Mouse (Mus musculus): ENCODE results near the gene Gpx5. TPM values are rescaled to one million over a fixed set of nuclear protein-coding genes. Genes with fewer than 3 reads are reported as not detected.
A peak's percentile ranks its signal among the peaks of the same experiment; 100 is the strongest.

Gpx5 gene
- polyA plus RNA-seq (2014; fragmentation: Nextera tagmentation; extraction: Ambion mirVana), result not detected in 2 replicates

- no peak for ATAC-seq (replicated peaks; ENCODE audit: low FRiP score)
- WGBS, result 85% methylated on average over 6 of the region's 6 CpGs
Observed at GRCm38 (mm10) chr13:21292631-21293030, at the start of gene Gpx5. Gene Gpx5, minus strand, starts transcription at chr13:21292731.

GRCm38 (mm10) chr13:21327424-21327823 is 34.9 kb upstream of the Gpx5 start:
- no peak overlapping the region for H3K9ac ChIP-seq (ENCODE audit: low read depth, low read length)
- H3K4me3 ChIP-seq (ENCODE audit: low read depth, low read length), result peak overlapping the region; percentile 55
- H3K4me1 ChIP-seq (replicated peaks; ENCODE audit: control insufficient read depth, insufficient read depth, low read length), result no peaks in the 10 kb centered on the region; the same call in 1 of the 2 replicates
- H3K9me3 ChIP-seq (ENCODE audit: control insufficient read depth, low read length), result no peaks in the 10 kb centered on the region
- no peaks in the 10 kb centered on the region for H3K36me3 ChIP-seq (ENCODE audit: control insufficient read depth, insufficient read depth, low read length)
- DNase-seq (ENCODE audit: low spot score) (peak; percentile 40), ATAC-seq (replicated peaks; ENCODE audit: low FRiP score) (peak; percentile 63)
- WGBS, result 2% methylated on average over 9 of the region's 9 CpGs
- no peak overlapping the region for H3K27ac ChIP-seq (ENCODE audit: low read depth, low read length)
- peak overlapping the region; percentile 72 for H3K4me2 ChIP-seq
- H3K27me3 ChIP-seq (replicated peaks; ENCODE audit: control insufficient read depth, insufficient read depth, low read length), result peaks cover 11% of the 10 kb centered on the region

More at GRCm38 (mm10) chr13:21292631-21293030, at the start of gene Gpx5:
- no peak within 1 kb of the TSS for H3K9ac ChIP-seq (ENCODE audit: low read depth, low read length)
- H3K9me3 ChIP-seq (ENCODE audit: control insufficient read depth, low read length), result no peaks in the 10 kb centered on the region
- no peaks in the 10 kb centered on the region for H3K4me1 ChIP-seq (replicated peaks; ENCODE audit: control insufficient read depth, insufficient read depth, low read length)
- H3K4me3 ChIP-seq (ENCODE audit: low read depth, low read length), result no peak within 1 kb of the TSS
- no peaks in the 10 kb centered on the region; the same call in 1 of the 2 replicates for H3K27me3 ChIP-seq (replicated peaks; ENCODE audit: control insufficient read depth, insufficient read depth, low read length)
- no peak for DNase-seq (ENCODE audit: low spot score)
- H3K4me2 ChIP-seq, result no peak within 1 kb of the TSS
- no peaks in the 10 kb centered on the region for H3K36me3 ChIP-seq (ENCODE audit: control insufficient read depth, insufficient read depth, low read length)
- no peak within 1 kb of the TSS for H3K27ac ChIP-seq (ENCODE audit: low read depth, low read length)

GRCm38 (mm10) chr13:21326657-21327211 is 34.2 kb upstream of the Gpx5 start:
- under 1% methylated on average over 24 of the region's 24 CpGs for WGBS
- DNase-seq (ENCODE audit: low spot score), result peak; percentile 79
- Histone ChIP-seq H3K4me1 (replicated peaks; ENCODE audit: control insufficient read depth, insufficient read depth, low read length) (peaks cover 3% of the 10 kb centered on the region; the same call in 1 of the 2 replicates), H3K9ac (ENCODE audit: low read depth, low read length) (no peak overlapping the region), H3K27me3 (replicated peaks; ENCODE audit: control insufficient read depth, insufficient read depth, low read length) (peaks cover 11% of the 10 kb centered on the region), H3K27ac (ENCODE audit: low read depth, low read length) (no peak overlapping the region), H3K4me3 (ENCODE audit: low read depth, low read length) (peak overlapping the region; percentile 55), H3K9me3 (ENCODE audit: control insufficient read depth, low read length) (no peaks in the 10 kb centered on the region), H3K36me3 (ENCODE audit: control insufficient read depth, insufficient read depth, low read length) (no peaks in the 10 kb centered on the region), H3K4me2 (peak overlapping the region; percentile 72)
- ATAC-seq (replicated peaks; ENCODE audit: low FRiP score), result peak; percentile 82

- H3K4me1 ChIP-seq (replicated peaks; ENCODE audit: control insufficient read depth, insufficient read depth, low read length), result peaks cover 3% of the 10 kb centered on the region; the same call in 1 of the 2 replicates
- 8% methylated on average over 4 of the region's 4 CpGs for WGBS
- no peaks in the 10 kb centered on the region for H3K9me3 ChIP-seq (ENCODE audit: control insufficient read depth, low read length)
- H3K36me3 ChIP-seq (ENCODE audit: control insufficient read depth, insufficient read depth, low read length), result no peaks in the 10 kb centered on the region
- DNase-seq (ENCODE audit: low spot score) (no peak), ATAC-seq (replicated peaks; ENCODE audit: low FRiP score) (peak; percentile 50)
- peak overlapping the region; percentile 72 for H3K4me2 ChIP-seq
- H3K27ac ChIP-seq (ENCODE audit: low read depth, low read length), result no peak overlapping the region
- peaks cover 11% of the 10 kb centered on the region for H3K27me3 ChIP-seq (replicated peaks; ENCODE audit: control insufficient read depth, insufficient read depth, low read length)
- peak overlapping the region; percentile 55 for H3K4me3 ChIP-seq (ENCODE audit: low read depth, low read length)
- no peak overlapping the region for H3K9ac ChIP-seq (ENCODE audit: low read depth, low read length)
Observed at GRCm38 (mm10) chr13:21326191-21326590, 33.7 kb upstream of the Gpx5 start.

GRCm38 (mm10) chr13:21323405-21323804 is 30.9 kb upstream of the Gpx5 start:
- Histone ChIP-seq H3K4me1 (replicated peaks; ENCODE audit: control insufficient read depth, insufficient read depth, low read length) (peaks cover 3% of the 10 kb centered on the region; the same call in 1 of the 2 replicates), H3K27me3 (replicated peaks; ENCODE audit: control insufficient read depth, insufficient read depth, low read length) (peaks cover 7% of the 10 kb centered on the region), H3K4me3 (ENCODE audit: low read depth, low read length) (peak overlapping the region; percentile 34; the same call in 1 of the 2 replicates), H3K9ac (ENCODE audit: low read depth, low read length) (no peak overlapping the region), H3K4me2 (peak overlapping the region; percentile 70), H3K36me3 (ENCODE audit: control insufficient read depth, insufficient read depth, low read length) (no peaks in the 10 kb centered on the region), H3K9me3 (ENCODE audit: control insufficient read depth, low read length) (no peaks in the 10 kb centered on the region), H3K27ac (ENCODE audit: low read depth, low read length) (no peak overlapping the region)
- DNase-seq (ENCODE audit: low spot score), result no peak
- no peak for ATAC-seq (replicated peaks; ENCODE audit: low FRiP score)
- WGBS, result 55% methylated on average over 6 of the region's 6 CpGs

GRCm38 (mm10) chr13:21322509-21323375 is 30.2 kb upstream of the Gpx5 start:
- 15% methylated on average over 18 of the region's 18 CpGs for WGBS
- Histone ChIP-seq H3K27me3 (replicated peaks; ENCODE audit: control insufficient read depth, insufficient read depth, low read length) (peaks cover 5% of the 10 kb centered on the region; the same call in 1 of the 2 replicates), H3K9ac (ENCODE audit: low read depth, low read length) (no peak overlapping the region), H3K4me1 (replicated peaks; ENCODE audit: control insufficient read depth, insufficient read depth, low read length) (peaks cover 3% of the 10 kb centered on the region; the same call in 1 of the 2 replicates), H3K4me3 (ENCODE audit: low read depth, low read length) (peak overlapping the region; percentile 48), H3K36me3 (ENCODE audit: control insufficient read depth, insufficient read depth, low read length) (no peaks in the 10 kb centered on the region), H3K4me2 (peak overlapping the region; percentile 70), H3K9me3 (ENCODE audit: control insufficient read depth, low read length) (no peaks in the 10 kb centered on the region), H3K27ac (ENCODE audit: low read depth, low read length) (no peak overlapping the region)
- DNase-seq (ENCODE audit: low spot score) (peak; percentile 65), ATAC-seq (replicated peaks; ENCODE audit: low FRiP score) (no peak)

GRCm38 (mm10) chr13:21321890-21322494 is 29.5 kb upstream of the Gpx5 start:
- peak; percentile 46 for DNase-seq (ENCODE audit: low spot score)
- Histone ChIP-seq H3K4me3 (ENCODE audit: low read depth, low read length) (peak overlapping the region; percentile 48), H3K36me3 (ENCODE audit: control insufficient read depth, insufficient read depth, low read length) (no peaks in the 10 kb centered on the region), H3K4me2 (peak overlapping the region; percentile 70), H3K9ac (ENCODE audit: low read depth, low read length) (no peak overlapping the region), H3K27ac (ENCODE audit: low read depth, low read length) (no peak overlapping the region), H3K9me3 (ENCODE audit: control insufficient read depth, low read length) (no peaks in the 10 kb centered on the region), H3K4me1 (replicated peaks; ENCODE audit: control insufficient read depth, insufficient read depth, low read length) (0 out of 2 replicates have a peak, but pooled peaks cover 3% of the 10 kb centered on the region), H3K27me3 (replicated peaks; ENCODE audit: control insufficient read depth, insufficient read depth, low read length) (peaks cover 5% of the 10 kb centered on the region; the same call in 1 of the 2 replicates)
- WGBS, result 4% methylated on average over 18 of the region's 18 CpGs
- no peak for ATAC-seq (replicated peaks; ENCODE audit: low FRiP score)

GRCm38 (mm10) chr13:21320262-21320661 is 27.7 kb upstream of the Gpx5 start:
- 56% methylated on average over 3 of the region's 3 CpGs for WGBS
- Histone ChIP-seq H3K4me3 (ENCODE audit: low read depth, low read length) (no peak overlapping the region), H3K4me1 (replicated peaks; ENCODE audit: control insufficient read depth, insufficient read depth, low read length) (0 out of 2 replicates have a peak, but pooled peaks cover 3% of the 10 kb centered on the region), H3K27me3 (replicated peaks; ENCODE audit: control insufficient read depth, insufficient read depth, low read length) (peaks cover 5% of the 10 kb centered on the region; the same call in 1 of the 2 replicates), H3K4me2 (no peak overlapping the region), H3K27ac (ENCODE audit: low read depth, low read length) (no peak overlapping the region), H3K9me3 (ENCODE audit: control insufficient read depth, low read length) (no peaks in the 10 kb centered on the region), H3K36me3 (ENCODE audit: control insufficient read depth, insufficient read depth, low read length) (no peaks in the 10 kb centered on the region), H3K9ac (ENCODE audit: low read depth, low read length) (no peak overlapping the region)
- DNase-seq (ENCODE audit: low spot score) (no peak), ATAC-seq (replicated peaks; ENCODE audit: low FRiP score) (no peak)
